Mouse (Mus musculus): Measurements from ENCODE around the gene Epgn.

Epgn gene

DNA sequence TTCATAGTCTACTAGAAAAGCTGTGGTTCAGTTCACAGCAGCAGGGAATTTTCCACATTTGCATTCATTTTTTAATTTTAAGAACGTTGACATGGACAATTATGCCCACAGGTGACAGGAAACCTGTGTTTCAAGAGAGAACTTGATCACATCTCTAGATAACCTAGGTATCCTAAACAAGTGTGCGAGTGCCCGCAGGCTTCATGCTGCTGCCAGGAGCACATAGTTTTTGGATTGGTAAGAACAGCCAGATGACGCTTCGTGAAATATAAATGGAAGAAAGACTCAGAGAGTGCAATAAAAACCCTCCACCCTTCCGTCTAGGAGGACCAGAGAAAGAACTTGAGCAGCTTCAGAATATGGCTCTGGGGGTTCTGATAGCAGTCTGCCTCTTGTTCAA lies at the start of gene Epgn:
Gene Epgn, plus strand, starts transcription at position 301 of the 400 bp plus-strand sequence.
- DNase-seq = no peak

DNA sequence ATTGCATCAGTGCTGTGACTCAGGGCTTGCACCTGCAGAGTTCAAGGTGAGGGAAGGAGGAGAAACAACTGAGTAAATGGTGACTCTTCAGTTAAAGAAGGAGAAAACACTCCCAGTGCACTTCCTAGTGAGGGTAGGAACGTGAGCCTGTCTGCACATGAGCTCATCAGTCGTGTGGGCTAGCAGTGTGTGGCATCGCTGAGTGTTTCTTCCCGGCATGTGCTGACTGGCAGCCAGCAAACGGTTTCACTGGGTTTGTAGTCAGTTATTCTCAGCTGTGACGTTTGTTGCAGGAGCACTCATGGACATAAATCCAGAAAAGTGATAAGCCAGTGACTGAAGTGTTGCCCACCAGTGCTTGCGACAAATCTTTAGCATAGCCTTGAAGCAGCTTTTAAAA lies 47.0 kb upstream of the Epgn start:
- no peak for DNase-seq

DNA sequence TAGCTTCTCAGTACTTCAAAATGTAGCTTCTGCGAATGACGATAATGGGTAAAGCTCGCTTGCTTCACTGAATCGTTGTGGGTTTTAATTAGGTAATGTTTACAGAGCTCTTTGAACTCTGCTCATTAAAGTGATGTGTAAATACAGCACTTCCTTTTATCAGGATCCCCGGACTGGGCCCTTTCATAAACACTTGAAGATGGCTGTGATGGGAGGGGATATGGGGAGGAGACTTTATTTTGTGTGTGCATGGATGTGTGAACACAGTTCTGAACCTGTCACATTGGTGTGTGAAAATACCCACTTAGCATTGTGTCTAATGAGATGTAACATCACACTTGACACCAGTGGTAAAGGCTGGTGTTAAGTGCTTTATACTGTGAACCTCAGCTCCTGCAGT lies 39.7 kb upstream of the Epgn start:
- no peak for DNase-seq

DNA sequence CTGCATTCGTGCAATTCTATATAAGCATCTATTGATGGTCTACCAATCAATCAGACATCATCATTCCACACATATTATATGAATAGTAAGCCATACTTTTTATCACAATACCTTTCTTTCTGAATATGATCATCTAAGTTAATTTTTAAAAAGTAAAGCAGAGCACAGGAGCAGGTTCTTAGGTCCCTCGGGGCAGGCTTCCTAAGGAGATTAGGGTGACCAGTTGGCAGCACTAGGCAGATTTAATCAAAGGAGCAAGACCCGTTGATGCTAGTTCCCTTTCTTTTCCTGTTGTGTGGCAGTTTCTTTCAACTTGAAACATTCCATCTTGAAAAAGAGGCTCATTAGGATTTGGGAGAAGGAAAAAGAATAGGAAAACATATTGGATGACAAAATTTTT lies 39.1 kb upstream of the Epgn start:
- no peak for DNase-seq

DNA sequence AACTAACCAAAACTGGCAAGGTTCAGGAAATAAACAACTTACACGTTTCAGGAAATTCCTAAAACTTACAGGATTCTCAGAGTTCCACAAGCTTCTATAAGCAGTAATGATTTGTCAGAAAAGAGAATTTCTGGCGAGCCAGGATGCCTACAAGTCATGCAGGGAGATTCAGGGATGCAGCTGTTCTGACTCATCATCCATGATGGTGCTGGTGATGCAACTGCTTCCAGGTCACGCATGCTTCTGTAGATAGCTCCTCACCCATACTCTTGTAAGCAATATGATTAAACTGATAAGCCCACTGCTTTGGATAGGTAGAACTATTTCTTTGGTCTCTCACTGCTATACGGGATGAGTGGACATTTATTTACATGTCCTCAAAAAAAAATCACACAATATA lies 38.7 kb upstream of the Epgn start:
- no peak for DNase-seq

DNA sequence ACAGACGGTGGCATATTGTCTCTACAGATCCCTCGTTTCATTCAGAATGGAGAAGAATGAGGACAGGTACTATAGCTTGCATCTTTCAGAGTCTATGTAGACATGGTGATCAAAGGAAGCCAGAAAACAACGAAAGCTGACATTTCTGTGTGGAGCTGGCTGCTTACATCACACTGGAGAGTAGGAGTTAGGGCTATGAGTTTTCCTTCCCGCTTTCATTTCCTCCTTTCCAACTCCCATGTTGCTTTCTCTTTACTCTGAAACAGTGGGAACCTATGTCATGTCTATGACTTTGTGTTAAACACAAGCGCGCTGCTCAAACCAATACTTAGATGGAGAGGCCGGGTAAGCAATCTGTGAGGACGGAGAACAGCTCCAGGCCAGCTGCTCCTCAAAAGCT lies 27.3 kb upstream of the Epgn start:
- no peak for DNase-seq

DNA sequence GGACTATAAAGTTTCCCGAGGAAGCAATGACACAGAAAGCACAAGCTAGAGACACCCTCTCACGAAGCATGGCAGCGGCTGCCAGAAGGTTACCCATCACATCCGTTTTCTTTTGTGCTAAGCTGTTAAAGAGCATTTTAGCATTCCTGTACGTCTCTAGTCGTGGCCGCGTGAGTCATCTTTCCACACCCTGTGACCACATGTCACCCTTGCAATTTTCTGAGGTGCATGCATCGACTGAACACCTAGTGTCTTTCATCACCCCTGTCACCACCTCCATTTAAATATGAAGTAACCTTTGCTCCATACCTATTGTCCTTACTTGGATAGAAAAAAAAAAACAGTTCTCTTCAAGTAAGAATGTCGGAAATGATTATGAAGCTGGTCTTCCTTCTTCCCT lies 12.0 kb upstream of the Epgn start:
- no peak for DNase-seq

DNA sequence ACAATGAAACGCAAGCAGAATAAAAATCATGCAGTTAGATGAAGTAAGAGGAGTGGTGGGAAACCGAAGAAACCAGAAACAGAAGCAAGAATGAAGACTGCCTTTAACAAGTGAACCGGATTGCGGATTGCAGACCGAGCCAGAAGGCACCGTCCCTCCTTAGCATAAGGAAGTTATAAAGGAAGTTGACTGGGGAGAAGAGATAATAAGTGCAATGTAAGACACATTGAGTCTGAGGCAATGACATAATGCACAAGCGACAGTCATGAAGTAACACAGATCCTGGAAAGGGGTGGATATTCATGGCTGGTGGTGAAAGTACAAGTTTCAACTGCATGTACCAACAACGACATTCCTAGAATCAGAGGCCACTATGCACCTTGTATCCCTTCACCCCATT lies 4.2 kb upstream of the Epgn start:
- DNase-seq = no peak

DNA sequence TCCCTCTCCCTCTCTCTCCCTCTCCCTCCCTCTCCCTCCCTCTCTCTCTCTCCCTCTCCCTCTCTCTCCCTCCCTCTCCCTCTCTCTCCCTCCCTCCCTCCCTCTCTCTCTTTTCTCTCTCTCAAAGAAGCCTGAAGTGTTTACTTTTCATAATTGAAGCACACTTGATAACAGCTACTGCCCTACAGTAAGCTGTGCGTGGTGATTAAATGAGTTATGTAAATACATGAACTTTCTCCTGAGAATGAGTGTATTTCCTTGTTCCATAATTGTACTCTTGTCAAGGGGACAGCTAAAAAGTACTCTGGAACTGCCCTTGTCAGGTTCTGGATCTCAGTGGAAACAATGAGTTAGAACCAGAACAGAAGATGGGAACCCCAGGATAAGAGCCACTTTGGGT lies 576 bp downstream of the Epgn start:
- no peak for DNase-seq

DNA sequence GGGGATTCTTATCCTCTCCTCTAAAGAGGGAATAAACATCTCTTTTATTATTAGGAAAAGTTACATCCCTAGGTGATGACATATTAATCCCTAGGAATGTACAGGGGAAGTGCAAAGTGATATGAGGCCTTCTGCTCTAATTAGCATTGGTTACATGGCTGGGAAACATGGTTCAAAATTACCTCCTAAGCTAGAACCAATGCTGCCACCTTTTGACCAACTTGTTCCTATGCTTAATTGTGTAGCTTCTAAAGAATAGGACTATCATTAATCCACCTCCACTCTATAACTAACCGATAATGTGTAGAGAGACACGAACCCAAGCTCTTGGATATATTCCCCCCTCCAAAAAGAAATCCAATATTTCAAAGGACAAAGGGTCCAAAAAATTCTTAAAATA lies 3.4 kb downstream of the Epgn start:
- no peak for DNase-seq

DNA sequence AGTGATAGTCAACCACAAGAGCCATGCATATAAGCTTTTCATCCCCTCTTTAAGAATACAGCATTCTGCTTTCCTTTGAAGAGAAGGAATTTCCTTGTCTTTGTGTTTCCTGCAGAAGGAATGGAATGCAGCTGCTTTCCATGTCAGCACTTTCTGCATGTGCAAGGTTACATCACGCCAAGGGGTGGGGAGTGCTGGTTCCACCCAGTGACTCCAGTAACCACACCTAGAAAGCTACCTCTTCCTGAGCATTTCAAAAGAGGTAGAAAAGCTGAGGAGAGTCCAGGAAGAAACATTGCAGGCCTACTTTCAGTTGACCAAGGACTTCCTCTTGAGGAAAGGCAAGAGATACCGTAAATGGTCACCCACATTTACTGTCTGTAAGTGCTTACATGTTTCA lies 8.1 kb downstream of the Epgn start:
- peak; percentile 19 for DNase-seq

DNA sequence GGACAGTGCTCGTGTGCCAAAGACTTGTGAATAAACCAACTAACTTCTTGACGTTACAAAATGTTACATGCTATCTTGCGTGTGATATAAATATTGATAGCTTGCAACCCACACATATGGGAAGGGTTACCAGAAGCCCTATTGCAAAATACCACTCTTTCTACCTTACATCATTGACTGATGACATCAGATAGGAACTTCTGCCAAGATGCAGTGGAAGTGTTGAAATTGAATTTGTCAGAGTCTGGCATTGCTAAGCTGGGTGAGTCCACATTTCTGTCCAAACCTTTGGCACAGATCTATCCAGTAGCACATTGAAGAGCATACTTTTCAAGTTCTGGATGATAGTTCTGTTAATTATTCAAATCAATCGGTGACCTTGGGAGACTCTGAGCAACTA lies 9.4 kb downstream of the Epgn start:
- no peak for DNase-seq

DNA sequence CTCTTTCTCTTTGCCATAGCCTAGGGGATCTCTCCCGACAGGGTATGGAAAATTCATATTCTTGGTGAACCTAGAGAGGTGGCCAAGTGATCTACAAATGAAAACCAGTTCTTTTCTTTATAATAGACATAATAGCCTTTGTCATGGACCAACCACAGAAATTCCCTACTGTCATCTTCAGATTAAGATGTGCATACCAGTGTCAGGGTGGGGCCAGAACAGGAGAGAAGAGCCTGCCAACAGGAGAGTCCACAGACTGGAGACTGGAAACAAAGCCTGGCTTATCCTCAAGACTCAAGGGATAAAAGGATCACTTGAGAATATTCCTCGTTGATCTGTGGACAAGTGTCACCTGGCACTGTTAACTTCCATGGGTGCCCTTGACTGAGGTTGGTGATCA lies 10.5 kb downstream of the Epgn start:
- DNase-seq = no peak

DNA sequence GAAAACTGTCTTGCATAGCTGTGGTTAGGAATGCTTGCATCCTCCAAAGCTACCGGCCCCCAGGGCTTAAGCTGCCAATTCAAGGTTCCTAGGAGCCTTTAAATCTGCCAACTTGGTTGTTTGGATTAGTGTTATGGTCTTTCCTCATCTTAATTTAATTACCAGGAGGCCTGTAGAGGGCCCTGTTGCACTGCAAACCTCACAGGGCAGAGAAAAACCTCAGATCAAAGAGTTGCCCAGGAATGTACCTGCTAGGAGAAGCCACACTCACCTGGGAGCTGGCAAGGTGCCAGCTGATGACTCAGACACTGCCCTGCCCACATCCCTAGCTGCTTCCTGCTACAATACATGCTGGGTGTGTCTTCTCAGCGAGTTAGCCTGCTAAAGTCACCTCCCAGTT lies 11.3 kb downstream of the Epgn start:
- peak; percentile 66 for DNase-seq

DNA sequence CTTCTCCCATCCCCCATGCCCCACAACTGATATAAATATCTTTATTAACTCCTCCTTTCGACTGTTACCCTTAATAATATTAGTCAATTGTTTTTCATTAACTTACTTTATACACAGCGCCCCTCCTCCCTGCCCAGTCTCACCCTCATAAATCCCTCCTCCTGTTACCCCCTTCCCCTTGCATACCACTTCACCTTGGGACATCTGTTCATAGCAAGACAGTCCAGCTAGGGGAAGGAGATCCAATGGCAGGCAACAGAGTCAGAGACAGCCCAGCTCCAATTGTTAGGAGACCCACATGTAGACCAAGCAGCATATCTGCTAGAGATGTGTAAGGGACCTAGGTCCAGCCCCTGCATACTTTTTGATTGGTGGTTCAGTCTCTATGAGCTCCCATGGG lies 11.7 kb downstream of the Epgn start:
- DNase-seq = no peak

DNA sequence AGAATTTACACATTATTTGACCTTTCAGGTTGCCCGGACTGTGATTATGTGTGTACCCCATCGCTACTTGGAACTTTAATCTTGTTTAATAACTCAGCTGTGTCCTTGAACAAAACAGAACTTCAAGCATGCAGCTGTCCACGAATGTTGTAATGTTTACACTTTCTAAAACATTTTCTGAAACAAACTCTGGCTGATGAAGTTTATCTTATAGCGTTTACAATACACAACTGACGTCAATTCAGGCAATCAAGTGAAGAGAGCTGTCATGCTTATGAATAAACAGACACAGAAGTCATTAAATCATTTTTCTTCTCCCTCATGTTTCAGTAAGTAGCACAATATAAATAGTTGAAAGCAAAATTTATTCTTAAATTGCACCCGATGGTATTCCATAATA lies 20.7 kb downstream of the Epgn start:
- DNase-seq = no peak

DNA sequence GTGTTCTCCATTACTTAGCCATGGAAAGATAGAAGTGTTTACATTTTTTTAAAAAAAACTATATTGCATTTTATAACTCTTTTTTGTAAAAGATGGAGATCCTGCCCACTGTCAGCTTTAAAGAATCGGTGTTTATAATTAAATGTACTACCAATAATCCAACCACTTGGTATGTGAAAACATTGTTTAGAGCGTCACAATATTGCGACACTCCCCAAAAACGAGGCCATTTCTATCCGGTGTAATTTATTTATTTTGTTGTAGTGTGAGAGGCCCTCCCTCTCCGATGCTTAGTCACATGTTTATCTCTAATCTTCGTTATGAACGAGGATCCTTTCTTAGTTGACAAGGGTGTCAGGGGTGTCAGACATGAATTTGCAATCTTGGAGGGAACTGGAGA lies 21.1 kb downstream of the Epgn start:
- no peak for DNase-seq

DNA sequence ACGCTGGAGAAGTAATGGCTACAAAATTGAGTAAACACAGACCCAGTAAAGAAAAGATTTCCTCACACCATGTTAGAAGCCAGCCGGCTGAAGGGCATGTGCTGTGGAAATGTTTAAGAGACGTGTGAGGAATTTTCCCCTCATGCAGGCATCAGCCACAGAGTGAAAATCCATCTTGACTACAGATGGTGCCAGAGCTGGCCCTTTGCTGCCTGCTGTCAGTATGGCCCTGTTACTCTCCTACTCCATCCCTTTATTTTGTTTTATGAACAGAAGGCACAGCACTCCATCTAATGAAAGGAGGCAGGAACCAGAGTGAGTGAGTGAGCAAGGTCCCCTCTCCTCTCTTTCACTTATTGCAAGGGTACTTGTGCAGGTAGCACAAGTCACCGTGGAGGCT lies 45.1 kb downstream of the Epgn start:
- DNase-seq = no peak

DNA sequence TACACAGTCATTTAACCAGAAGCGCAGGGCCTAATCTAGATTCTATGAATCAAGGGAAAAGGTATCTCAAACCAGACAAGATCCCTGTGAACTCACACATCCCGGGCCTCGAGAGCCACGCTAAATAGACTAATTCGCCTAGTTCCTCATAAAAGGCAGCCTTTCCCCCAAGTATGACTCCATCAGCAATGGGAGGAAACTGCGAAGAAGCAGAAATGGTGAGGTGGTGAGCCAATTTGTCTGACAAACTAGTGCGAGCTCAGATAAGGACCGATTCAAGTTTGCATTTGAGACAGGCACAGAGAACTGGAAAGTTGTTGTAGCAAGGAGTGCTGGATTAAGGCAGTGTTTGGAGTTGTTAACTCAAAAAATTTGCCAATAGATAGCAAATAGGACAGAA lies 46.4 kb downstream of the Epgn start:
- no peak for DNase-seq

DNA sequence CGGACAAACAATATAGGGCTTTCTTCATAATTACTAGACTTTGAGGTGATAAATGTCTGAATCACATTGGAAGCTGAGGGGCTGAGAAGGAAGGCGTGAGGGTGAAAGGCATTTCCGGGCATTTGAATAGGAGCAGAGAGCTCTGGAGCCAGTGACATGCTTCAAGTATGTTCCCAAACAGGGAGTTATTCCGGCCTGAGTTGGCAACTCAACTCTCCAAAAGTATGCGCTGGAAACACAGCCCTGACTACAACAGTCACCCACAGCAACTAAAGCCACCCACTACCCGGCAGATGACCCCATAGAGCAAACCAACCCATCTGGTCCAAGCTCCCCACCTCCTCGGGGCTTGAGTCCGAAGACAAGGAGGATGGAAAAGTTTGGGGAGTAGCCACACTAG lies 46.8 kb downstream of the Epgn start:
- no peak for DNase-seq

DNA sequence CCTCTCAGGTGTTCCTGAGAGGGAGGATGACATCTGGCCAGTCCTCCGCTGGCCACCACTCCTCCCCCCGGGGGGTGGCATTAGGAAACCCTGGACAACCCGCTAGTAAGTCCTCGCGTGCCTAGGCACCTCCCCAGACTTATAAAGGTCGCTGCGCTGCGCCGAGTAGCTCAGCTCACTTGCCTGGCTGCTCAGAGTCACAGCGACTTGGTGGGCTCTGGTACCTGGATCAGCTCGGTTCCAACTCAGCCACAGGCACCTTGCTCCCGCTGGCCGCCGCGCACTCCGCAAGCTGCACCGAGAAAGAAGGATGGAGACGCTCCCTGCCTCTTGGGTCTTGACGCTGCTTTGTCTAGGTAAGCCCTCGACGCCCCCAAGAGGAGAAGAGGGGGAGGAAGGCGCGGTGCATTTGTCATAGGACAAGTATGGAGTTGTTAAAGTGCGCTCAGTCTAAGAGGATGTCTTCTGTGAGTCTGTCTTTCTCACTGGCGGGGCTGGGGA lies 47.2 kb downstream of the Epgn start, which contains the start of gene Ereg:
Gene Ereg, plus strand, starts transcription at position 173 of the 501 bp plus-strand sequence.
- DNase-seq = peak; percentile 11

DNA sequence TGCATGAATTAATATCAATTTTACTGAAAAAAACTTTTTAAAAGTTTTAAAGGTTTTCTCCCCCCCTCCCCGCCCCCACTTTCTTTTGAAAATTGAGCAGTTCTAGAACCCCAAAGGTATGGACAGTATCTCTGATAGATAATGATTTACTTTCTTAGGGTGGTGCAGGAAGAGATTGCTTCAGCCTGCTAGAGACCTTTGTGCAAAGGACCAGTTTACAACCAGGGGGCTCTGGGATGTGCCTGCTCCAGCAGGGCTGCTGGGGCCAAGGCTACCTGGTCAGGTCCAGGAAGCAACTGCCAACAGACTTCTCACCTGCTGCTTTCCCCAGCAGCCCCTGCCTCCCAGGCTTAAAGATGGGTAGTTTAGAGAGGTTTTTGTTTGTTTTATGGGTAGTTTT lies 47.8 kb downstream of the Epgn start:
- DNase-seq = no peak

DNA sequence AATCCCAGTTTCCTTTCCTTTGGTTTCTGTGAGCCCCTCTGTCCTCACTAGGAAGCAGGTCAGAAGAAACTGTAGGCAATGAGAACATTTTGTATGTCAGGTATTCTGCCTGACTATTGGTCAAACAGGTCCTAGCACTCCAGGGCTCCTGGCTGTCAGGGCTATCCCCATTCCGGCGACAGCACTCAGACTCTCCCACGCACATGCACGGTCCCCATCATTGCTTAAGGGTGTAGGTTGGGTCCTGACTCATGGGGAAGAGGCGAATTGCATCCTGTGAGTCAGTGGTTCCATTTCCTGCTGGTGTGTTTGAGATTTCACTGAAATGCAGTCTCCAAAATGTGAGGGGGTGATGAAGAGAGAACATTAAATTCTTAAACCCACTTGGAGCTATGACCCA lies 55.8 kb downstream of the Epgn start:
- DNase-seq = no peak

Measured in kidney, postnatal 10 days (tissue).